Mouse (Mus musculus): ENCODE measurements around the gene Phyh. TPM values are rescaled to one million over a fixed set of nuclear protein-coding genes. Genes with fewer than 3 reads are reported as not detected.

The Phyh gene
- total RNA-seq (2014; rRNA removed) (74.6 and 78.4 TPM in 2 replicates), polyA plus RNA-seq (2015; fragmentation: Nextera tagmentation; extraction: Ambion mirVana) (127 and 133 TPM in 2 replicates)

DNA sequence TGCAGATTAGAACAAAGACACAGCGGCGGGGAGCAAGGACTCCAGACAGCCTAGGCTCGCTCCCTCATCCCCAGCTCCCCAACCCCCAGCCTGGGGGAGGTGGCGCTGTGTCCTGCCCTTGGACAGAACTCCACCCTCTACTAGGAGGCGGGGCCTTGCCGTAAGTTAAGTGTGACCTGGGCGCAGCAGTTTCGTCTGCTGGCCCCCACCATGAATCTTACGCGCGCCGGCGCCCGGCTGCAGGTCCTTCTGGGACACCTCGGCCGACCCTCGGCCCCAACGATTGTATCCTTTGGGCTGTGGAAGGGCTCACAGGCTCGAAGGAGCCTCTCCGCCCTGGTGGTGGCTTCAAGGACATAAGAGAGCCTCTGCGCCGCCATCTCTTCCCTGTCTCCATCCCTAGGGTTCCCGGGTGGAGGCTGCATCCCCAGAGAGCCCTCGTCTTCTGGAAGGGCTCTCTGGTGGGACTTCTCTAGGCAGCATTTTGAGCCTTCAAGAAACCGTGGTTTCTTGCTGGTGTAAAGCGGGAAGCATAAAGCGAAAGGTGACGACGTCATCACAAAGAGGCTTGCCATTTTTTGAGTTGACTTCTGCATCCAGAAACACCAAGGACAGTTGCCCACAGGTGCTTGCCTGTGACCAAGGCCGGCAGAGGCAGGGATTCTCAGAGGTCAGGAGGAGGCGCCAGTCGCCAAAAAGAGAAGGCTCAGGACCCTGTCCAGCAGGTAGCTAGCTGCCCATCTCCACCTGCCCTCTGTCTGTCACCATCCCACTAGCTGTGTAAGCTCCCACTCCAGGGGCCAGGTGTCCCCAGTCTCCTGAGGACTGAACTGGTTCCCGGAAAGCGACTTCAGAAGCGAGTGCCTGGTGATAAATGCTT, at the start of gene Phyh:
Phyh (plus strand) TSS at position 160 of the 880 bp plus-strand sequence.
- Histone ChIP-seq H3K4me2 (ENCODE audit: low read depth, low read length) (peak within 1 kb of the TSS; percentile 93), H3K27me3 (ENCODE audit: insufficient read depth, low read length) (no peaks in the 10 kb centered on the region), H3K9me3 (ENCODE audit: low read length) (no peaks in the 10 kb centered on the region), H3K36me3 (ENCODE audit: insufficient read depth, low read length) (no peaks in the 10 kb centered on the region), H3K4me1 (ENCODE audit: insufficient read depth, low read length) (peaks cover 8% of the 10 kb centered on the region; the same call in 1 of the 2 replicates), H3K27ac (peak within 1 kb of the TSS; percentile 87), H3K9ac (replicated peaks; ENCODE audit: low read length) (peak within 1 kb of the TSS; percentile 83), H3K4me3 (ENCODE audit: low read length) (peak within 1 kb of the TSS; percentile 57)
- DNase-seq (ENCODE audit: low spot score), result peak; percentile 83
- peak; percentile 59 for TF ChIP-seq CTCF (IDR thresholded peaks at IDR 0.05; ENCODE audit: low read depth)
- 9% methylated on average over 35 of the region's 35 CpGs for WGBS
- peak; percentile 94 for ATAC-seq

DNA sequence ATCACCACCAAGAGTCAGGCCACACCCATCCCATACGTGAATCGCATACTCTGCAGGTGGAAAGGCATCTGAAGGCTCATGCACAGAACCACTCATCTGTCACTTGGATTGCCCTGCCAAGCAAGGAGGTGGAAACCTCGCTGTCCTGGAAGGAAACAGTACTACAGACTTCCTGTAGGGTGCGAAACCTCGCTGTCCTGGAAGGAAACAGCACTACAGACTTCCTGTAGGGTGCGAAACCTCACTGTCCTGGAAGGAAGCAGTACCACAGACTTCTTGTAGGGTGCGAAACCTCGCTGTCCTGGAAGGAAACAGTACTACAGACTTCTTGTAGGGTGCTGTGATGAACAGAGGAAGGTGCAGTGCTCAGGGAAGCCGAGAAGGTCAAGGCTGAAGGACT, 46.1 kb upstream of the Phyh start:
- ATAC-seq (no peak), DNase-seq (ENCODE audit: low spot score) (no peak)
- no peaks in the 10 kb centered on the region for H3K9me3 ChIP-seq (ENCODE audit: low read length)
- no peaks in the 10 kb centered on the region for H3K27me3 ChIP-seq (ENCODE audit: insufficient read depth, low read length)
- H3K4me1 ChIP-seq (ENCODE audit: insufficient read depth, low read length), result no peaks in the 10 kb centered on the region
- peak; percentile 25; the same call in 1 of the 2 replicates for TF ChIP-seq CTCF (IDR thresholded peaks at IDR 0.05; ENCODE audit: low read depth)
- no peaks in the 10 kb centered on the region for H3K36me3 ChIP-seq (ENCODE audit: insufficient read depth, low read length)
- WGBS, result 81% methylated on average over 9 of the region's 9 CpGs
- no peak overlapping the region for H3K4me2 ChIP-seq (ENCODE audit: low read depth, low read length)
- H3K4me3 ChIP-seq (ENCODE audit: low read length), result no peak overlapping the region
- no peak overlapping the region for H3K9ac ChIP-seq (replicated peaks; ENCODE audit: low read length)
- no peak overlapping the region for H3K27ac ChIP-seq

DNA sequence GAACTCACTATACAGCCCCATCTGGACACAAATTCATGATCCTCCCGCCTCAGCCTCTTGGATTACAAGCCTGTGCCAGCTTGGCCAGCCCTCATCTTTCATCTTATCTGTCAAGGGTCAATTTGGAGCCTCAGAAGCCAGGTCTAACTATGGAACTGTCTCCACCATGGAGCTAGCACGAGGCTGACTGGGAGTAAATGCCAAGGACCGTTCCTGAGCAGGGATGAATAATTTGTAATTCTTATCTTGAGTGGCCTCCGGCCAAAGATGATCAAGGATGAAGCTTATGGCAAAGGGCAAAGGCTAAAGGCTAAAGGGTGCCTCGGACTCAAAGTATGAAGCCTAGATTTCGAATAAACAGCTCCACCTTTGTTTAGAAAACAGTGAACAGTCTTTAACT, 45.5 kb upstream of the Phyh start:
- no peak for DNase-seq (ENCODE audit: low spot score)
- Histone ChIP-seq H3K27me3 (ENCODE audit: insufficient read depth, low read length) (no peaks in the 10 kb centered on the region), H3K36me3 (ENCODE audit: insufficient read depth, low read length) (no peaks in the 10 kb centered on the region), H3K4me1 (ENCODE audit: insufficient read depth, low read length) (no peaks in the 10 kb centered on the region), H3K27ac (no peak overlapping the region), H3K9ac (replicated peaks; ENCODE audit: low read length) (no peak overlapping the region), H3K4me2 (ENCODE audit: low read depth, low read length) (no peak overlapping the region), H3K9me3 (ENCODE audit: low read length) (no peaks in the 10 kb centered on the region), H3K4me3 (ENCODE audit: low read length) (no peak overlapping the region)
- no peak for TF ChIP-seq CTCF (IDR thresholded peaks at IDR 0.05; ENCODE audit: low read depth)
- no peak for ATAC-seq
- 75% methylated on average over 6 of the region's 6 CpGs for WGBS

DNA sequence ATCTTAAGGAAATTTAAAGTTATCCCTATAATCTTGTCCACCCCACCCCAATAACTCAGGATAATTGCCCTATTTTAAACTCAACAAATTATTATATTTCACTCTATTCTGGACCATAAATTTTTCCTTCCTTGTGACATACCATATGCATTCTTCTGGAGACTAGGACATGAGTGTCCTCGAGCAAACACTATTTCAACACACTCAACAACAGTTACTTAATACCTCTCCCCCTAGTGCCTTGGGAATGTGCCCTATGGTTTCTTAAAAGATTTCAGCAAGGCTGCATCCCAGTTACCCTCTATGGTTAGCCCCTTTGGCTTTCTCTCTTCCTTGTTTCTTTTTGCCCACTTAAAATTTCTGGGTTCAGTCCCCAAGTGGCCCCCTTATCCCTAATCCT, 43.7 kb upstream of the Phyh start:
- Histone ChIP-seq H3K27me3 (ENCODE audit: insufficient read depth, low read length) (no peaks in the 10 kb centered on the region), H3K4me3 (ENCODE audit: low read length) (no peak overlapping the region), H3K9me3 (ENCODE audit: low read length) (no peaks in the 10 kb centered on the region), H3K36me3 (ENCODE audit: insufficient read depth, low read length) (no peaks in the 10 kb centered on the region), H3K9ac (replicated peaks; ENCODE audit: low read length) (no peak overlapping the region), H3K4me2 (ENCODE audit: low read depth, low read length) (no peak overlapping the region), H3K4me1 (ENCODE audit: insufficient read depth, low read length) (no peaks in the 10 kb centered on the region), H3K27ac (no peak overlapping the region)
- ATAC-seq (no peak), DNase-seq (ENCODE audit: low spot score) (no peak)
- TF ChIP-seq CTCF (IDR thresholded peaks at IDR 0.05; ENCODE audit: low read depth), result no peak
- WGBS, result 78% methylated on average over 1 of the region's 1 CpGs

DNA sequence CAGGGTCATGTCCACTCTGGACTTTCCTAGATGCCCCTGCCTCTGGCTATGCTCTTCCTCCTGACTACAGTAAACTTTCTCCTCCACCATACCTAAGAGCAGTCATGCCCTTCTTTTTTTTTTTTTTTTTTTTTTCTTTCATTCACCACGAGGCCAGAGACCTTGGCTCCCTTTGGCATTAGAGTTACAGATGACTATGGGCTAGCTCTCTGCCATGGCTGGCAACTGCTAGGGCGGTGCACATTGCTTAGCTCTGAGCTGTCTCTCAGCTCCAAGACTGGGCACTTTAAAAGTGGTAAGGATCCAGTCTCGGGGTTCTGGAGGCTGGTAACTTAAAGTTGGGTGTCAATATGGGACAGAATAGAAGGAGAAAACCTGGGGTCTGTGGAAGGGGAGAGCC, 42.7 kb upstream of the Phyh start:
- ATAC-seq (no peak), DNase-seq (ENCODE audit: low spot score) (no peak)
- Histone ChIP-seq H3K27me3 (ENCODE audit: insufficient read depth, low read length) (no peaks in the 10 kb centered on the region), H3K36me3 (ENCODE audit: insufficient read depth, low read length) (no peaks in the 10 kb centered on the region), H3K4me2 (ENCODE audit: low read depth, low read length) (no peak overlapping the region), H3K9ac (replicated peaks; ENCODE audit: low read length) (no peak overlapping the region), H3K4me3 (ENCODE audit: low read length) (no peak overlapping the region), H3K9me3 (ENCODE audit: low read length) (no peaks in the 10 kb centered on the region), H3K4me1 (ENCODE audit: insufficient read depth, low read length) (no peaks in the 10 kb centered on the region), H3K27ac (no peak overlapping the region)
- 81% methylated on average over 3 of the region's 3 CpGs for WGBS
- TF ChIP-seq CTCF (IDR thresholded peaks at IDR 0.05; ENCODE audit: low read depth), result no peak

DNA sequence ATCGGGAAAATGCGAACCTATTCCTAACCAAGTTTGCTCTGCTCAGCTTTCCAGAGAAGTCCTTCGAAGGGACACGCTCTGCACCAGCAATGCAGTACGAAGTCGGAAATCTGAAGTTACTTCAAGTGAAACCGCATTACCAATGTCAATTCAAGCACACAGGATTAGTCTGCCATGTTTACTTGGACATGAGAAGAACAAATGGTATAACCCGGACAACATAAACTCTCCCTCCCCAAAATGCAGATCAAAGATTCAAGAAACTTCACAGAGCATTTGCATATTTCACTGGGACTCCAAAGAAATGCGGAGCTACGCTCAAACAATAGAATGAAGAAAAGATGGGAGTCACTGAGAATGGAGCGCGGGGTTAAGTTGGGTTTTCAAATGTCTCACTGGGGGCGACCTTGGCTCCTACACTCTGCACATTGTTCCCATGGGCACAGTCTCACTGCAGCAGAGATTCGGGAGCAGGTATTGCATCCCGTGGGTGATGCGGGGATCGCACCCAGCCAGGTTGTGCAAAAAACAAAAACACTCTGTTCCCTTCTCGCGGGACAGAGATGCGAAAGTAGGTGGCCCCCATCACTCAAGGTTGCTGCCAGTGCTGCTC, 38.0 kb upstream of the Phyh start:
- Histone ChIP-seq H3K27ac (peak overlapping the region; percentile 99), H3K4me3 (ENCODE audit: low read length) (peak overlapping the region; percentile 97), H3K9ac (replicated peaks; ENCODE audit: low read length) (peak overlapping the region; percentile 98), H3K27me3 (ENCODE audit: insufficient read depth, low read length) (no peaks in the 10 kb centered on the region), H3K9me3 (ENCODE audit: low read length) (no peaks in the 10 kb centered on the region), H3K4me2 (ENCODE audit: low read depth, low read length) (peak overlapping the region; percentile 75), H3K36me3 (ENCODE audit: insufficient read depth, low read length) (peaks cover 1% of the 10 kb centered on the region; the same call in 1 of the 2 replicates), H3K4me1 (ENCODE audit: insufficient read depth, low read length) (no peaks in the 10 kb centered on the region)
- ATAC-seq (peak; percentile 50), DNase-seq (ENCODE audit: low spot score) (peak; percentile 35)
- no peak for TF ChIP-seq CTCF (IDR thresholded peaks at IDR 0.05; ENCODE audit: low read depth)
- whole genome bisulfite sequencing, result under 1% methylated on average over 20 of the region's 20 CpGs

Measured in hindbrain, postnatal 0 days (tissue).